Mouse (Mus musculus): ENCODE results near the gene Kank1.

DNA sequence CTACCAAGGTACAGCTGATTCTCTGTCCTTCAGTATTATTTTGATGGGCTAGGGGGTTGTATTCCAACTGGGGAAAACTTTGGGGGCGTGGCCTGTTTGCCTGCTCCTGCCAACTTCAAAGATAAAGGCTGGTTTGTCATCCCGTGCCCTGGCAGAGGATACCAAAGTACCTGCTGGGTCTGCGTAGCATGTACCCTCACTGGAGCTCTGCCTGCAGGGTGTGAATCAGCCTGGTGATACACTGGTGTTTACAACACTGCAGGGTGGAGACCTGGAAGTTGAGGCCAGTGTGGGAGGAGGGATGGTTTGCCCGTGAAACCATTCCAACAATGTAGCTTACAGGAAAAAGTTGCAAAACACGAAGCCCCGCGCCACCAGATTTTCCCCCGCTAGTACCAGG is 149.2 kb downstream of the Kank1 start:
- no peak for TF ChIP-seq CTCF (IDR thresholded peaks at IDR 0.05; ENCODE audit: insufficient read depth, low read depth, low read length)
- no peak for TF ChIP-seq POLR2A (IDR thresholded peaks at IDR 0.05; ENCODE audit: insufficient read depth, low read depth, low read length)

Data from olfactory bulb, adult 2 months (tissue).